Mouse (Mus musculus): ENCODE results near the gene Zfp800. TPM values are rescaled to one million over a fixed set of nuclear protein-coding genes. Genes with fewer than 3 reads are reported as not detected.

The Zfp800 gene
- total RNA-seq, 2 experiments from 2014 or later: 23.9 to 29.5 TPM

GRCm38 (mm10) chr6:28315208-28315607 lies 82.6 kb downstream of the Zfp800 start:
- DNase-seq (ENCODE audit: low spot score in 2 of 2): no peak

GRCm38 (mm10) chr6:28312067-28312466 lies 85.7 kb downstream of the Zfp800 start:
- no peak for DNase-seq (ENCODE audit: low spot score in 2 of 2)

GRCm38 (mm10) chr6:28309692-28310091 lies 88.1 kb downstream of the Zfp800 start:
- no peak for DNase-seq (ENCODE audit: low spot score in 2 of 2)

DNA sequence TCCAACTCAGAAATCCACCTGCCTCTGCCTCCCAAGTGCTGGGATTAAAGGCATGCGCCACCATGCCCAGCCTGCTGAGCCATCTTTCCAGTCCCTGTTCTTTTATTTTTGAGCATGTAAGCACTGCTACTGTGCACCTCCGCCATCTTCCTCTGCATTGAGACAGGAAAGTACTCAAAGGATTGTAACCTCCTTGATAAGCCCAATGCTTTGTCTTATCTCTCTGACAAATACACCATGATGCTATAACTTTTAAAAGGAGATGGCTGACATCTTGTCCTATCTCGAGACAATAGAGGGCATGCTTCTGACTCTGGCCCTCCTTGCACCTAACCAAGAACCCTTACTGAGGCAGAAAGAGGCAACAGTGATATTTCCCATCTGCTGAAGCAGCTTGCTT lies 88.9 kb downstream of the Zfp800 start:
- no peak for DNase-seq (ENCODE audit: low spot score in 2 of 2)

GRCm38 (mm10) chr6:28306702-28307101 lies 91.1 kb downstream of the Zfp800 start:
- no peak for DNase-seq (ENCODE audit: low spot score in 2 of 2)

DNA sequence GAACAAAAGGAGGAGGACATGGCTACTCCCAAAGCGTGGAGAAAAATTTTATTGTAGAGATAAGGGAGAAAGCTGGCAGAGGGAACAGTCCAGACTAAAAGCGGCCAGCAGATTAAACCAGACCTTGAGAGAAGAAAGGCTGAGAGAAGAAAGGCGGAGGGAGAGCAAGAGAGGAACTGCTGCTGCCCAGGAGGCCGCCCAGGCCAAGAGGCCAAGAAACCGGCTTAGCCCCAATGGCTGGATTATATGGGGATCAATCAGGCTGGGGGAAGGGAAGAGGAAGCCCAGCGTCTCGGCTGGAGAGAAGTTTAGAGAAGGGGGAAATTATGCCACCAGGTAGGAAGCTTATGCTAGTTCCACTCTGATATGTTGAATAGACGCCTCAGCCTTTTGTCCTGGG lies 101.5 kb downstream of the Zfp800 start:
- no peak for DNase-seq (ENCODE audit: low spot score in 2 of 2)

DNA sequence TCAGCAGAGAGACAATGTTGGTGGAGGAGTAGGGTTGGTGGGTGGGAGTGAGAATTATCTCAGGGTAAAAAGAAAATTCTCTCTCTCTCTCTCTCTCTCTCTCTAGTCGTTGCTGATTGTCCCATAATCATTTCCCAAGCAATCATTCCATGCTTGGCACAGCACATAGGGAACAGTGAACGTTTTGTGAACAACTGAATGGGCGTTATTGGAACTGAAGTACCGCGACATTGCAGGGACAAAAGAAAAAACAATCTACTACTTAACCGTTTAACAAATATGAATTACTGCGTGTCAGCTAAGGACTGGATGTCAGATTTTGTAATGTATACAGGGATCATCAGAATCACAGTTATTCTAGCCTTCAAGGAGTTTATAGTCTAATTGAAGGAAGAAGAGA lies 102.2 kb downstream of the Zfp800 start:
- DNase-seq (ENCODE audit: low spot score in 2 of 2): no peak

DNA sequence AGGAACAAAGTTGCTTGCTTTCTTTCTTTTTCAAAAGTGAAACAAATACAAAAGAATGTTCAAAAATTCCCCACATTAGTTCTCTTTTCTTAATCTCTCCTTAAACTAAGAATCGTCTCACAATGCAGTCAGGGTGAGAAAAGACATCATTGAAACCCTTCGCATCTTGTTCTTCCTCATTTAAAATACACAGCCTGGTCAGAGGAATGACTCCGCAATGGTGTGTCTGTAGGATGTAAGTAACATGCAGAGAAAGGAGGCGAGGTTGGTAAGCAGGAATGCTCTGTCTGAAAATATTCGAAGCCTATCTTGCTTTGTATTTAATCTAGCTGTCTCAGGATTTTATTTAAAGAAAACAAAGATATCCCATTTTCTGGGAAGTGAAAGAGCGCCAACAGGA lies 105.0 kb downstream of the Zfp800 start:
- no peak for DNase-seq (ENCODE audit: low spot score in 2 of 2)

DNA sequence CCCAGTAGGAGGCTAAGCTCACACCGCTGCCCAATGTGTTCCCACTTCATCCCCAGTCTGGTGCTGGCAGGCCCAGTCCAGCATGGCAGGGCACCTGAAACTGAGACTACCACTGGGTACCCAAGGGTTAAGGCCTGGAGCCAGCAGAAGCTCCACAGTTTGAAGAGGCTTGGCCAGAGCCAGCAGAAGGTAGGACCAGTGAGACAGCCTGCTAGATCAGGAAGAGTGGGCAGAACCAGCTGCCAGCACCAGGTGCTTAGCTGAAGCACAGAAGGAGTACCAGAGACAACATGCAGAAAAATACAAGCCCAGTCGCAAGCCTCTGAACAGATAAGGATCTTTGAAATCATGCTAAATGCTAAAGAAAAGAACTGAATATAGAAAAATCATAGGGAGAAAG lies 117.9 kb downstream of the Zfp800 start:
- DNase-seq (ENCODE audit: low spot score in 2 of 2): no peak

DNA sequence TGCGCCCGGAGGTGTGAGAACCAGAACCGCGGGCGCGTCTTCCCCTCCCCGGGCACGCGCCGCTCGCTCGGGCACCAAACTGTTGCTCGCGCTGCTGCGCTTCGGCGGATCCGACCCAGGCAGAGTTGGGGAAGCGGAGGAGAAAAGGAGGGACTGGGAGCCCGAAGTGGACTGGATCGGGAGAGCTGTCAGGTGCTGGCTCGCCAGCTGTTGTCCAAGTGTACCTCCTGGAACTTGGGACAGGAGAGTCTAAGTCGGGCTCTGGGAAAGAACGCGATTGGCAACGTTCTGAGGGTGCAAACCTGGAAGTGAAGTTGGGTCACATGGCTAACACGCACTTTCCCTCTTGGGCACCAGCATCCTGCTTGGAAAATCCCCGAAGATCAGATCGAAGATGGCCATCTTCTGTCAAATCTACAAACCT lies 135.6 kb downstream of the Zfp800 start:
- DNase-seq (ENCODE audit: low spot score in 2 of 2): no peak

GRCm38 (mm10) chr6:28261307-28262197 lies 136.3 kb downstream of the Zfp800 start:
- peak; percentile 90 for DNase-seq (ENCODE audit: low spot score in 2 of 2)

DNA sequence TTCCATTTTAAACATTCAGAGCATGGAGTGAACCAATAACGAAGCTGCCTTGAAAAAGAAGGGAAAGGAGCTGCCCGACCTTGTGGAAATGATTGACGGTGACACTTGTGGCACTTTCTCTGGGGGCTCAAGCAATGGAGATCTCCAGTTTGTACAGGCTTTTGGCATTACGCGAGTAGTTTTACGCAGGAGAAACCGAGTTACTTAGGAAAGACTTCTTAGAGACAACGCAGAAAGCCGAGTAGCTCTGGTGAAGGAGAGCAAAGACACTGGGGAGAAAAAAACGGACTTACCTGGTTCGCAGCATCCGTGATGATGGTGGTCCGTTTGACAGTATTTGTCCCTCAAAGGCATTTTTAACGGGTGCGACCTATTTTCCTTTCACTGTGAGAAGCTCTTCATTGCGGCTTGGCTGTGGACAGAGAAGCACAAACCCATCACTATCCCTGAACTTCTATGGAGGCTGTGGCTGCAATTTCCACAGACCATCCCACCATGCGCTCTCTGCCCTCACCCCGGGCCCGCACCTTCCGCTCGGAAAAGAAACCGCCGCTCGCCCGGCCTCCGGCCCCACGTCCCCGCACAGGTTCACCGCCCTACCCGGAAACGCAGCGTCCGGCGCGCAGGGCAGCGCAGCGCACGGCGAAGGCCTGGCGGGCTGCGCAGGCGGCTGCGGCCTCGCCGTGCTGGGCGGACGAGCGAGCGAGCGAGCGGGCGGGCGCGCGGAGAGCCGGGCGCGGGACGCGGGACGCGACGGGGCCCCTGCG lies 137.2 kb downstream of the Zfp800 start:
- peak; percentile 30 to 40 for DNase-seq (ENCODE audit: low spot score in 2 of 2)

DNA sequence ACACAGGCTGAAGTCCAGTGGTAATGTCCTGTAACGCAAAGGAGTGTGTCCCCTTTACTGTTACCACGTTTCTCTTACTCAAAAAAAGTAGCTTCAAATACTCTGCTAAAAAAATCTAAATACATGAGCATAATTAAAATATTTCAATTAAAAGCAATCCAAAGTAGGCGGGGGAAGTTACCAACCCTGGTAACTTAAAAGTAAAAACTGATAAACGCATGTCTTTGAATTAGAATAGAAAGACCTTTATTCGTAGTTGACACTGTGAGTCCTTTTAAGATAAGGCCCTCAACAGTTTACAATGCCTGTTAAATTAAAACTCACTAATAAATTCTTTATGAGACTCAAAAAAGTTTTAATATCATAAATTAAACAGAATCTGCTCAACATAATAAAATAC lies 138.1 kb downstream of the Zfp800 start:
- DNase-seq (ENCODE audit: low spot score in 2 of 2): no peak

- no peak for DNase-seq (ENCODE audit: low spot score in 2 of 2)
These were observed 139.4 kb downstream of the Zfp800 start for GRCm38 (mm10) chr6:28258440-28258839.

GRCm38 (mm10) chr6:28257772-28258171 lies 140.0 kb downstream of the Zfp800 start:
- no peak for DNase-seq (ENCODE audit: low spot score in 2 of 2)

DNA sequence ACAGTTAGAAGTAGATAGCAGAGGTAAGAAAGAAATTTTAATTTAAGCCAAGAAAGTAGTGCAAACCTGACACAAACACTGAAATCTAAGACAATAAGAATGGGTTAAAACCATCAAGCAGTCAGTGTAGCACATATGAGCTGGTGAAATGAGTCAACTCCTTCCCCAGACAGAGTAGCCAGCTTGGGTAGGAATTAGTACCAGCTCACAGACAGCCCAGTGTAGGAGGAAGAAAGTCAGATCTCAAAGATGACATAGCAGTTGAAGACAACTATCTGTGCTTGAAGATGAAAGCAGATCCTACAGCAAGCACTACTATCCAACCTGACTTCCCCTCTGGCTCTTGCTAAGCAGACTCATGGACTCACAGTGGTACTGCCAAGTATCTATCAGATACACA lies 145.0 kb downstream of the Zfp800 start:
- DNase-seq (ENCODE audit: low spot score in 2 of 2): no peak

- no peak for DNase-seq (ENCODE audit: low spot score in 2 of 2)
These were observed 149.6 kb downstream of the Zfp800 start for GRCm38 (mm10) chr6:28248211-28248610.

- no peak for DNase-seq (ENCODE audit: low spot score in 2 of 2)
These were observed 165.0 kb downstream of the Zfp800 start for GRCm38 (mm10) chr6:28232618-28233361.

- DNase-seq (ENCODE audit: low spot score in 2 of 2): no peak
These were observed 169.7 kb downstream of the Zfp800 start for GRCm38 (mm10) chr6:28228085-28228484.

- DNase-seq (ENCODE audit: low spot score in 2 of 2): no peak
These were observed 176.8 kb downstream of the Zfp800 start for GRCm38 (mm10) chr6:28221017-28221416.

DNA sequence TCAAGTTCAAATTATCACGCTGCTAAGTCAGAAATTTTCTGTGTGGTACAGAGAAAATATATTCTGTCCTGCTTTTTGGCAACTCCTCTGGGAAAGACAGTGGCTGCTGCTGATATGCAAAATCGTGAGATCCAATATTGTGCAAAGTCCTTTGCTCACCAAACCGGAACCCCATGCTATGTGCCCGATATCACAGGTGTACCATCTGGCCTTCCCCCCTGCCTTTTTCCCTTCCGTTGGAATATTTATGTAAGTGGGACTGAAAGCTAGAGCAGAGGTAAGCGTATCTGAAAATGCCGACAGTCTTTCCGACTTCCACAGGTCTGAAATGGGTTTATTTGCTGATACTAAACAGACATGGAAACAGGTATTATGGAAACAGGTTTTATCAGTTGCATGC lies 179.4 kb downstream of the Zfp800 start:
- DNase-seq (ENCODE audit: low spot score in 2 of 2): no peak

Measured in adrenal gland, adult 18-20 months (tissue).